Mouse (Mus musculus) embryonic facial prominence, embryonic 11.5 days (tissue): ENCODE measurements around the gene Rbp4. TPM values are rescaled to one million over a fixed set of nuclear protein-coding genes. Genes with fewer than 3 reads are reported as not detected.
A peak's percentile ranks its signal among the peaks of the same experiment; 100 is the strongest.

ENCODE experiments used
- ATAC-seq: fragments of 200-750 bp; cut with Nextera tagmentation; replicated peaks from 2 replicates; pipeline ENCODE4 v1.8.0; 2017; ENCODE audit warnings: low read depth; ENCODE audit not compliant: insufficient number of reproducible peaks, low FRiP score, low TSS enrichment
- DNase-seq: peaks from one replicate; pipeline ENCODE4 v3.0.0-alpha.2; 2015; ENCODE audit warnings: low spot score
- H3K27ac ChIP-seq: fragments of 300-500 bp; sonication (generic); replicated peaks from 2 replicates; pipeline ENCODE4 v1.5.1; 2014; ENCODE audit warnings: mild to moderate bottlenecking, low read depth, low read length, control low read depth
- H3K27me3 ChIP-seq: fragments of 300-500 bp; sonication (generic); 2 replicates; pipeline ENCODE4 v1.6.1; 2014; ENCODE audit warnings: mild to moderate bottlenecking, low read length, moderate library complexity, mixed read lengths; ENCODE audit not compliant: control insufficient read depth, insufficient read depth
- H3K36me3 ChIP-seq: fragments of 300-500 bp; sonication (generic); replicated peaks from 2 replicates; pipeline ENCODE4 v1.6.1; 2014; ENCODE audit warnings: low read depth, mild to moderate bottlenecking, low read length, moderate library complexity, mixed read lengths; ENCODE audit not compliant: control insufficient read depth, insufficient read depth
- H3K4me1 ChIP-seq: fragments of 300-500 bp; sonication (generic); 2 replicates; pipeline ENCODE4 v1.6.1; 2014; ENCODE audit warnings: low read length, mixed read lengths; ENCODE audit not compliant: control insufficient read depth, insufficient read depth
- H3K4me2 ChIP-seq: fragments of 300-500 bp; sonication (generic); 2 replicates; pipeline ENCODE4 v1.6.1; 2014; ENCODE audit warnings: low read depth, mild to moderate bottlenecking, control low read depth, low read length, moderate library complexity
- H3K4me3 ChIP-seq: fragments of 300-500 bp; sonication (generic); 2 replicates; pipeline ENCODE4 v1.5.1; 2014; ENCODE audit warnings: low read depth, low read length, control low read depth
- H3K9ac ChIP-seq: fragments of 300-500 bp; sonication (generic); replicated peaks from 2 replicates; pipeline ENCODE4 v1.6.1; 2014; ENCODE audit warnings: mild to moderate bottlenecking, control low read depth, low read length
- H3K9me3 ChIP-seq: fragments of 300-500 bp; sonication (generic); replicated peaks from 2 replicates; pipeline ENCODE4 v1.6.1; 2016; ENCODE audit warnings: mild to moderate bottlenecking, low read length, inconsistent platforms, mixed read lengths; ENCODE audit not compliant: control insufficient read depth
- WGBS: fragments of 180-500 bp; shearing (Covaris S2); extraction: QIAGEN DNeasy Blood & Tissue Kit; methylation state at CpG from one replicate; pipeline ENCODE4 v1.1.7; 2014; 5-methylcytosine and 5-hydroxymethylcytosine counted together
- polyA plus RNA-seq: library from polyadenylated mRNA; unstranded; fragments of >200 nt; fragmentation: Nextera tagmentation; extraction: Ambion mirVana; gene quantifications from 2 replicates; pipeline ENCODE4 v1.2.1, GENCODE M21; 2014

Gene Rbp4
- polyA plus RNA-seq, result 1.7 and 2.5 TPM in 2 replicates

- H3K27ac ChIP-seq, result no peak within 1 kb of the TSS
Measured at GRCm38 (mm10) chr19:38125219-38125610, at the start of gene Rbp4. Gene Rbp4, minus strand, starts transcription at chr19:38125281.

DNA sequence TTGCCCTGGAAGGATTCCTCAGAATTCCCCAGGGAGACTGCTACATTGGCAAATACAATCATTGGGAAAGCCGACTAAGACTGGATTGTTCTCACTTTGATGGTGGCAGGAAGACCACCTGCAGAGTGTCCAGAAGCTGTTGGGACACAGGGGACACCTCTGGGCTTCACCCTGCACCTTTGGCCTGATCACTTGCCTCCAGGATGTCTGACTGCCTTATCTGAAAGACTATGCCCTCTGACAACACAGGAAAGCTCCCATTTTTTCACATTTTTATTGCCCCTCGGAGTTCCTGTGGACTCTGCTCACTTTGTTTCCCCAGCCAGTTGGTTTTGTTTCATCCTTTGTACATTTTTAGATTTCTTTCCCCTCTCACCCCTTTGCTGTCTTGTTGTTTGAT is 39.6 kb upstream of the Rbp4 start:
- no peak overlapping the region for H3K4me3 ChIP-seq
- no peaks in the 10 kb centered on the region for H3K9me3 ChIP-seq
- 53% methylated on average over 2 of the region's 2 CpGs for WGBS
- ATAC-seq, result no peak
- no peaks in the 10 kb centered on the region for H3K36me3 ChIP-seq
- H3K4me2 ChIP-seq, result no peak overlapping the region
- H3K9ac ChIP-seq, result no peak overlapping the region
- no peaks in the 10 kb centered on the region for H3K27me3 ChIP-seq
- H3K4me1 ChIP-seq, result no peaks in the 10 kb centered on the region
- no peak for DNase-seq
- no peak overlapping the region for H3K27ac ChIP-seq

More at GRCm38 (mm10) chr19:38125219-38125610, at the start of gene Rbp4:
- Histone ChIP-seq H3K9ac (peak within 1 kb of the TSS; percentile 61), H3K4me1 (no peaks in the 10 kb centered on the region), H3K4me2 (peak within 1 kb of the TSS; percentile 96), H3K36me3 (no peaks in the 10 kb centered on the region), H3K9me3 (no peaks in the 10 kb centered on the region), H3K4me3 (peak within 1 kb of the TSS; percentile 60), H3K27me3 (peaks cover 13% of the 10 kb centered on the region)
- no peak for DNase-seq
- no peak for ATAC-seq
- 60% methylated on average over 6 of the region's 6 CpGs for WGBS

DNA sequence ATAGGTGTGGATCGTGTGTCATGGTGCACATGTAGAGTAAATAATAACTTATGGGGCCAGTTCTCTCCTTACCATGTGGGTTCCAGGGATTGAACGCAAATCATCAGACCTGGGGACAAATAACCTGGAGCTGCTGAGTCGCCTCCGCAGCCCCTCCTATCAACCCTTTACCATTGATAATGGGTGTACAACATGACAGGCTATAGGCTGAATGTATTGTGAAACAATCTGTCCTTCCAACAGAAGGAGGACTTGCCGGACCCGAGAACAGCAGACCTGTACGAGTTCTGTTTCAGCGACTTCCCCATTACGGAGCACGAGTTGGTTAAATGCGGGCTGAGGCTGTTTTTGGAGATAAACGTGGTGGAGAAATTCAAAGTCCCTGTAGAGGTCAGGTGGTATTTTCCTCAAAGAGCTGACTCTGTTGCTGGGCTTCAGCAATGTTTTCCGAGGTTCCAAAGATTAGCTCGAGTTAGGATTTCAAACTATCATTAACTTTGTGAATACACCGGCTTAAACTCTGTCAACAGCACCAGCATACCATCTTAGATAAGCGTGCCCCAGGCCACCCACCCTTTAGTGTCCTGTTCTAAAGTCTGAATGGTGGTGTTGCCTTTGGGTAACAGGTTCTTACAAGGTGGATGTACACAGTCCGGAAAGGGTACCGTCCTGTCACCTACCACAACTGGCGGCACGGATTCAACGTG is 36.7 kb upstream of the Rbp4 start:
- DNase-seq, result no peak
- no peaks in the 10 kb centered on the region for H3K9me3 ChIP-seq
- no peak overlapping the region for H3K9ac ChIP-seq
- H3K27ac ChIP-seq, result no peak overlapping the region
- no peaks in the 10 kb centered on the region for H3K4me1 ChIP-seq
- WGBS, result 91% methylated on average over 21 of the region's 21 CpGs
- no peak overlapping the region for H3K4me2 ChIP-seq
- no peak overlapping the region for H3K4me3 ChIP-seq
- ATAC-seq, result no peak
- no peaks in the 10 kb centered on the region for H3K36me3 ChIP-seq
- no peaks in the 10 kb centered on the region for H3K27me3 ChIP-seq

- Histone ChIP-seq H3K9me3 (no peaks in the 10 kb centered on the region), H3K4me3 (no peak overlapping the region), H3K4me1 (no peaks in the 10 kb centered on the region), H3K4me2 (no peak overlapping the region), H3K9ac (no peak overlapping the region), H3K36me3 (no peaks in the 10 kb centered on the region), H3K27ac (no peak overlapping the region), H3K27me3 (no peaks in the 10 kb centered on the region)
- 95% methylated on average over 1 of the region's 1 CpGs for WGBS
- ATAC-seq, result no peak
- DNase-seq, result no peak
Measured at GRCm38 (mm10) chr19:38156243-38156642, 31.2 kb upstream of the Rbp4 start.

GRCm38 (mm10) chr19:38143540-38144271 is 18.6 kb upstream of the Rbp4 start:
- H3K4me1 ChIP-seq, result no peaks in the 10 kb centered on the region
- no peak overlapping the region for H3K27ac ChIP-seq
- ATAC-seq, result no peak
- H3K27me3 ChIP-seq, result no peaks in the 10 kb centered on the region
- H3K9ac ChIP-seq, result no peak overlapping the region
- H3K9me3 ChIP-seq, result no peaks in the 10 kb centered on the region
- H3K4me3 ChIP-seq, result no peak overlapping the region
- no peaks in the 10 kb centered on the region for H3K36me3 ChIP-seq
- no peak for DNase-seq
- no peak overlapping the region for H3K4me2 ChIP-seq
- 74% methylated on average over 4 of the region's 4 CpGs for WGBS

DNA sequence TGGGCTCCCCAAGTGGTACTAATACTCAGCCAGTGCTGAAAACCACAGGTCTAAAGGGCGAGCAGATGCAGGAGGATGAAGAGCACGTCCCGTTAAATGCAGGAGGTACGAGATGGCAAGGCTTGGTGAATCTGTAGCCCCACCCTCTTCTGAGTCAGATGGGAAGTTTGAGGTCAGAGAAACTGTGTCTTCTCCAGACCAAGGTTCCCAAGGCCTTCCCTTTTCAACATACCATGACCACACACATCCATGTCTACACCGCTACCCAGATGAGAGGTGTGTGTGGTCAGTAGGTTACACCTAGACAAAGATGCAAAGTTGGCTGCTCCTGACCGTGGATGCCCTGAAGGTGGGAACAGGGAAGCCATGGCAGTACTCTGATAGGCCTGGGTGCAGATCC is 9.7 kb upstream of the Rbp4 start:
- H3K4me3 ChIP-seq, result no peak overlapping the region
- no peak overlapping the region for H3K4me2 ChIP-seq
- H3K36me3 ChIP-seq, result no peaks in the 10 kb centered on the region
- ATAC-seq (no peak), DNase-seq (no peak)
- H3K9ac ChIP-seq, result no peak overlapping the region
- no peak overlapping the region for H3K27ac ChIP-seq
- 89% methylated on average over 6 of the region's 6 CpGs for WGBS
- no peaks in the 10 kb centered on the region for H3K4me1 ChIP-seq
- no peaks in the 10 kb centered on the region for H3K27me3 ChIP-seq
- no peaks in the 10 kb centered on the region for H3K9me3 ChIP-seq

GRCm38 (mm10) chr19:38133986-38134385 is 8.9 kb upstream of the Rbp4 start:
- no peak overlapping the region for H3K4me3 ChIP-seq
- DNase-seq (no peak), ATAC-seq (no peak)
- H3K4me1 ChIP-seq, result no peaks in the 10 kb centered on the region
- no peak overlapping the region for H3K9ac ChIP-seq
- no peak overlapping the region for H3K4me2 ChIP-seq
- H3K27ac ChIP-seq, result no peak overlapping the region
- no peaks in the 10 kb centered on the region for H3K36me3 ChIP-seq
- 67% methylated on average over 11 of the region's 11 CpGs for WGBS
- H3K27me3 ChIP-seq, result no peaks in the 10 kb centered on the region
- H3K9me3 ChIP-seq, result no peaks in the 10 kb centered on the region

DNA sequence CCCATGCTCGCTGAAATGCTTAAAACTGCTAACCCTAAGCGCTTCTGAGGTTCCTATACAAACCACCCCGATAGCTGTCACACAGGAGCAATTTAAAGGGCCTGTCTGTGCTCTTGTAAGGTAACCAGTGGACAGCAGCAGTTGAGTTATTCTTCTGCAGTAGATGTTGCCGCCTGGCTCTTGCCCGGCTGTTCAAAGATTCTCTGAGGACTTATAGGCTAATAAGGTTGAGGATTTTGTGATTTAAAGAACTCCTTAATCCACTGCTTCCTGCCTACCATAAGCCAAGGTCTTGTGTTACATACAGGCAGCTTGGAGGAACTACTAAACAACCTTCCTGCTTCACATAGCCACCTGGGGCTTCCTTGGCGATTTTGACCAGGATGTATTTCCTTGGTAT is 7.4 kb upstream of the Rbp4 start, which contains the start of gene Pde6c:
Pde6c (plus strand) TSS at position 301 of the 400 bp plus-strand sequence.
- DNase-seq (no peak), ATAC-seq (no peak)
- no peak within 1 kb of the TSS for H3K4me3 ChIP-seq
- 74% methylated on average over 6 of the region's 6 CpGs for WGBS
- no peaks in the 10 kb centered on the region for H3K36me3 ChIP-seq
- no peaks in the 10 kb centered on the region for H3K27me3 ChIP-seq
- no peaks in the 10 kb centered on the region for H3K9me3 ChIP-seq
- no peak within 1 kb of the TSS for H3K27ac ChIP-seq
- H3K9ac ChIP-seq, result no peak within 1 kb of the TSS
- no peaks in the 10 kb centered on the region for H3K4me1 ChIP-seq
- H3K4me2 ChIP-seq, result no peak within 1 kb of the TSS
